Mouse (Mus musculus): Measurements from ENCODE around the gene Olfr64.

DNA sequence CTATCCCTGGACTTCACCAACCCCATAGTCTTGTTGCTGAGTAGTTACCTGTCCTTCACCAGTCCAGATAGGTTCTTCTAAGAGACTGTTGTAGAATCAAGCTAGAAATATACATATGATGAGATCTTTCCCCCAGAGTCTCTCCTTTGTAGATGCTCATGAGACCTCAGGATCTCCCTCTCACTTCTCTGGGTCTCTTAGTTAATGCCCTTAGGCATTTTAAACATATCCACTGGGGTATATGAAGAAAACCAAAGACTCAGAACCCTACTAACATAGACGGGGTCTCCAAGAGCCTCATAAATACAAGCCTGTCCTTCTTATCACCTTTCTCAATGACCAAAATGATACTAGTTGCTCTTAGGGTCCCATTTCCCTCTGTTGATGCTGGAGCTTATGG is at the start of gene Olfr64:
- TF ChIP-seq CTCF (IDR thresholded peaks at IDR 0.05; ENCODE audit: low read depth) = no peak
- TF ChIP-seq EP300 (IDR thresholded peaks at IDR 0.05; ENCODE audit: low read depth) = no peak
